Mouse (Mus musculus) thymus, postnatal 10 days (tissue): ENCODE results near the gene H2afy2.

Source experiments
- DNase-seq, 2 experiments: peaks; one replicate each; pipeline ENCODE4 v3.0.0; 2021; ENCODE audit warnings: low spot score in 2 of 2

Gene H2afy2

GRCm38 (mm10) chr10:61784414-61784813 is 467 bp upstream of the H2afy2 start:
- DNase-seq: no peak

GRCm38 (mm10) chr10:61782799-61783611 is 942 bp downstream of the H2afy2 start:
- DNase-seq: peak; percentile 12 to 36

- DNase-seq: no peak
Measured at GRCm38 (mm10) chr10:61781461-61782128, 2.4 kb downstream of the H2afy2 start.

- DNase-seq: no peak
Measured at GRCm38 (mm10) chr10:61766806-61767205, 17.1 kb downstream of the H2afy2 start.

GRCm38 (mm10) chr10:61765558-61765957 is 18.4 kb downstream of the H2afy2 start:
- no peak for DNase-seq

- no peak for DNase-seq
Measured at GRCm38 (mm10) chr10:61764689-61765088, 19.3 kb downstream of the H2afy2 start.

GRCm38 (mm10) chr10:61759869-61760268 is 24.1 kb downstream of the H2afy2 start:
- no peak for DNase-seq

GRCm38 (mm10) chr10:61758904-61759303 is 25.0 kb downstream of the H2afy2 start:
- no peak for DNase-seq

GRCm38 (mm10) chr10:61757022-61757421 is 26.9 kb downstream of the H2afy2 start:
- DNase-seq: no peak

- DNase-seq: no peak
Measured at GRCm38 (mm10) chr10:61753071-61753470, 30.9 kb downstream of the H2afy2 start.

- DNase-seq: no peak
Measured at GRCm38 (mm10) chr10:61751534-61752219, 32.3 kb downstream of the H2afy2 start.

- no peak for DNase-seq
Measured at GRCm38 (mm10) chr10:61750014-61750413, 33.9 kb downstream of the H2afy2 start.

GRCm38 (mm10) chr10:61747302-61747701 is 36.6 kb downstream of the H2afy2 start:
- no peak for DNase-seq

GRCm38 (mm10) chr10:61745133-61745532 is 38.8 kb downstream of the H2afy2 start:
- DNase-seq: peak in 1 of 2 experiments; percentile 16

- no peak for DNase-seq
Measured at GRCm38 (mm10) chr10:61742336-61742735, 41.6 kb downstream of the H2afy2 start.

- DNase-seq: no peak
Measured at GRCm38 (mm10) chr10:61741873-61742272, 42.1 kb downstream of the H2afy2 start.

GRCm38 (mm10) chr10:61741306-61741705 is 42.6 kb downstream of the H2afy2 start:
- no peak for DNase-seq

GRCm38 (mm10) chr10:61738126-61738525 is 45.8 kb downstream of the H2afy2 start:
- no peak for DNase-seq

- no peak for DNase-seq
Measured at GRCm38 (mm10) chr10:61737537-61737936, 46.4 kb downstream of the H2afy2 start.

GRCm38 (mm10) chr10:61736671-61737078 is 47.3 kb downstream of the H2afy2 start:
- DNase-seq: no peak

GRCm38 (mm10) chr10:61734377-61734776 is 49.6 kb downstream of the H2afy2 start:
- DNase-seq: peak; percentile 5 to 47

GRCm38 (mm10) chr10:61730171-61730570 is 53.8 kb downstream of the H2afy2 start:
- DNase-seq: no peak
